Comparison of ENCODE assay signal across 16 mouse cellular contexts in genomic region chr1:34428466-34428865, GRCm38 (mm10).
"Had no signal": no experiment of that assay in that cellular context is flagged by ENCODE, and none has a peak within 500 bp of the region (broad histone marks: within the 10 kb centered on the region; RNA-seq: fewer than 3 reads in every experiment).

No protein-coding gene starts in this region.

- DNase-seq: lung, adult 2 months; lung, postnatal 14 days; lung, postnatal 36 days; midbrain, embryonic 14.5 days; right cerebral cortex, postnatal 14 days; thymus, adult 2 months; thymus, postnatal 25 days; thymus, postnatal 4 days had no signal

- H3K27ac ChIP-seq: lung, embryonic 15.5 days; macrophage; midbrain, embryonic 12.5 days; neural tube, embryonic 12.5 days; stomach, embryonic 15.5 days; stomach, postnatal 0 days had no signal

- H3K4me3 ChIP-seq: lung, embryonic 15.5 days; megakaryocyte, embryonic 14.5 days; midbrain, embryonic 12.5 days; neural tube, embryonic 12.5 days; stomach, embryonic 15.5 days had no signal

- ATAC-seq: lung, postnatal 0 days had no signal

- H3K4me1 ChIP-seq: megakaryocyte, embryonic 14.5 days; neural tube, embryonic 12.5 days; stomach, embryonic 15.5 days had no signal

- H3K36me3 ChIP-seq: lung, embryonic 15.5 days had no signal

- H3K4me2 ChIP-seq: lung, embryonic 15.5 days; midbrain, embryonic 12.5 days; neural tube, embryonic 12.5 days; stomach, embryonic 15.5 days had no signal

- H3K27me3 ChIP-seq: lung, embryonic 15.5 days; midbrain, embryonic 12.5 days; neural tube, embryonic 12.5 days; stomach, embryonic 15.5 days had no signal

- H3K9ac ChIP-seq: lung, embryonic 15.5 days; midbrain, embryonic 12.5 days; neural tube, embryonic 12.5 days; stomach, embryonic 15.5 days had no signal
